Mouse (Mus musculus): ENCODE measurements around the gene Tardbp. TPM values are rescaled to one million over a fixed set of nuclear protein-coding genes. Genes with fewer than 3 reads are reported as not detected.

Gene Tardbp
- polyA plus RNA-seq (2015; fragmentation: Nextera tagmentation; extraction: Ambion mirVana): 166 and 198 TPM in 2 replicates

GRCm38 (mm10) chr4:148626623-148627185 is at the start of gene Tardbp:
TSS of gene Tardbp (minus strand) at chr4:148627019.
- Histone ChIP-seq H3K9me3 (replicated peaks; ENCODE audit: control insufficient read depth, low read length, poor library complexity, severe bottlenecking) (no peaks in the 10 kb centered on the region), H3K9ac (ENCODE audit: low read depth, low read length) (peak within 1 kb of the TSS; percentile 96), H3K4me1 (ENCODE audit: control insufficient read depth, insufficient read depth, low read length) (peaks cover 13% of the 10 kb centered on the region), H3K27ac (ENCODE audit: low read length) (peak within 1 kb of the TSS; percentile 93), H3K4me3 (ENCODE audit: low read depth, low read length) (peak within 1 kb of the TSS; percentile 81), H3K36me3 (ENCODE audit: control insufficient read depth, insufficient read depth, low read length) (peaks cover 22% of the 10 kb centered on the region), H3K27me3 (ENCODE audit: control insufficient read depth, insufficient read depth, low read depth, low read length) (no peaks in the 10 kb centered on the region), H3K4me2 (ENCODE audit: low read length) (peak within 1 kb of the TSS; percentile 98)
- whole genome bisulfite sequencing: under 1% methylated on average over 51 of the region's 51 CpGs
- peak; percentile 97 for ATAC-seq

GRCm38 (mm10) chr4:148676188-148676960 is 49.6 kb upstream of the Tardbp start:
- no peak overlapping the region for H3K4me2 ChIP-seq (ENCODE audit: low read length)

GRCm38 (mm10) chr4:148675043-148675442 is 48.2 kb upstream of the Tardbp start:
- WGBS: 41% methylated on average over 7 of the region's 7 CpGs
- no peak for ATAC-seq

More at GRCm38 (mm10) chr4:148676188-148676960, 49.6 kb upstream of the Tardbp start:
- H3K36me3 ChIP-seq (ENCODE audit: control insufficient read depth, insufficient read depth, low read length): no peaks in the 10 kb centered on the region
- ATAC-seq: no peak
- no peaks in the 10 kb centered on the region for H3K9me3 ChIP-seq (replicated peaks; ENCODE audit: control insufficient read depth, low read length, poor library complexity, severe bottlenecking)
- no peak overlapping the region for H3K4me3 ChIP-seq (ENCODE audit: low read depth, low read length)
- WGBS: 48% methylated on average over 16 of the region's 16 CpGs
- H3K27ac ChIP-seq (ENCODE audit: low read length): no peak overlapping the region
- peaks cover 7% of the 10 kb centered on the region; the same call in 1 of the 2 replicates for H3K4me1 ChIP-seq (ENCODE audit: control insufficient read depth, insufficient read depth, low read length)
- H3K9ac ChIP-seq (ENCODE audit: low read depth, low read length): no peak overlapping the region
- no peaks in the 10 kb centered on the region for H3K27me3 ChIP-seq (ENCODE audit: control insufficient read depth, insufficient read depth, low read depth, low read length)

DNA sequence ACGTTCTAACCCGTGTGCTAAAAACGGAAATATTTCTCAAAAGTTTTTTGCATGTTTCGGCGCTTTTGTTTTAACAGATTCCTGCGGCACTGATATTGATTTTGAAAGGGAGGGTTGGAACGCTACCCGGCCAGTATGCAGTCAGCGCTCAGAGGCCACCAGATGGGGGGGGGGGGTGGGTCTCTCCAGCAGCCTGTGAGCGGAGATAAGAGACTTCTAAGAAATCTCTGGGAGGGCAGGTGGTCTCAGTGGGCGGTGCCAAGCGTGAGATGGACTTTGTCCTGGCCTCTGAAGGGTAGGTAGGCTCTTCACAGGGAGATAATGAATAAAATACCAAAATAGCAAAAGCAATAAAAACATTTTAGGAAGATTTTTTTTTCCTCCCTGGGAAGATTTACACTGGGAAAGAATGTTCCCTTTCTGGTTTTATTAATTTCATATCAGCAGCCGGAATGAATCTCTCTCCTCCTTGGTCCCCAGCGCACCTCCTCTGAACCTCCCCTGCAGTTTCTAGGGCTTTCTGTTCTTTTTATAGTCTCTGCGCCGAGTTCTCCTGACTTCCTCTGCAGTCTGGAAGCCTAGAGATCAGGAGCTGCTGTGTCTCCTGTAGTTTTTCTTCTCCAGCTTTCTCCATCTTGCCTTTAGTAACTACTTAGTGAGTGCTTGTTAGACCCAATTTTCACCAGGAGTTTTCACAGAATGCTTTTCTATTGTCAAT is 44.6 kb upstream of the Tardbp start:
- no peak overlapping the region for H3K4me3 ChIP-seq (ENCODE audit: low read depth, low read length)
- H3K9me3 ChIP-seq (replicated peaks; ENCODE audit: control insufficient read depth, low read length, poor library complexity, severe bottlenecking): no peaks in the 10 kb centered on the region
- no peak overlapping the region for H3K9ac ChIP-seq (ENCODE audit: low read depth, low read length)
- 55% methylated on average over 16 of the region's 16 CpGs for WGBS
- H3K4me2 ChIP-seq (ENCODE audit: low read length): no peak overlapping the region
- peaks cover 2% of the 10 kb centered on the region; the same call in 1 of the 2 replicates for H3K4me1 ChIP-seq (ENCODE audit: control insufficient read depth, insufficient read depth, low read length)
- H3K27ac ChIP-seq (ENCODE audit: low read length): no peak overlapping the region
- no peak for ATAC-seq
- no peaks in the 10 kb centered on the region for H3K27me3 ChIP-seq (ENCODE audit: control insufficient read depth, insufficient read depth, low read depth, low read length)
- H3K36me3 ChIP-seq (ENCODE audit: control insufficient read depth, insufficient read depth, low read length): no peaks in the 10 kb centered on the region

More at GRCm38 (mm10) chr4:148675043-148675442, 48.2 kb upstream of the Tardbp start:
- H3K27me3 ChIP-seq (ENCODE audit: control insufficient read depth, insufficient read depth, low read depth, low read length): no peaks in the 10 kb centered on the region
- H3K9me3 ChIP-seq (replicated peaks; ENCODE audit: control insufficient read depth, low read length, poor library complexity, severe bottlenecking): no peaks in the 10 kb centered on the region
- H3K4me3 ChIP-seq (ENCODE audit: low read depth, low read length): no peak overlapping the region
- H3K4me2 ChIP-seq (ENCODE audit: low read length): no peak overlapping the region
- H3K9ac ChIP-seq (ENCODE audit: low read depth, low read length): no peak overlapping the region
- peaks cover 7% of the 10 kb centered on the region; the same call in 1 of the 2 replicates for H3K4me1 ChIP-seq (ENCODE audit: control insufficient read depth, insufficient read depth, low read length)
- H3K27ac ChIP-seq (ENCODE audit: low read length): no peak overlapping the region
- no peaks in the 10 kb centered on the region for H3K36me3 ChIP-seq (ENCODE audit: control insufficient read depth, insufficient read depth, low read length)

DNA sequence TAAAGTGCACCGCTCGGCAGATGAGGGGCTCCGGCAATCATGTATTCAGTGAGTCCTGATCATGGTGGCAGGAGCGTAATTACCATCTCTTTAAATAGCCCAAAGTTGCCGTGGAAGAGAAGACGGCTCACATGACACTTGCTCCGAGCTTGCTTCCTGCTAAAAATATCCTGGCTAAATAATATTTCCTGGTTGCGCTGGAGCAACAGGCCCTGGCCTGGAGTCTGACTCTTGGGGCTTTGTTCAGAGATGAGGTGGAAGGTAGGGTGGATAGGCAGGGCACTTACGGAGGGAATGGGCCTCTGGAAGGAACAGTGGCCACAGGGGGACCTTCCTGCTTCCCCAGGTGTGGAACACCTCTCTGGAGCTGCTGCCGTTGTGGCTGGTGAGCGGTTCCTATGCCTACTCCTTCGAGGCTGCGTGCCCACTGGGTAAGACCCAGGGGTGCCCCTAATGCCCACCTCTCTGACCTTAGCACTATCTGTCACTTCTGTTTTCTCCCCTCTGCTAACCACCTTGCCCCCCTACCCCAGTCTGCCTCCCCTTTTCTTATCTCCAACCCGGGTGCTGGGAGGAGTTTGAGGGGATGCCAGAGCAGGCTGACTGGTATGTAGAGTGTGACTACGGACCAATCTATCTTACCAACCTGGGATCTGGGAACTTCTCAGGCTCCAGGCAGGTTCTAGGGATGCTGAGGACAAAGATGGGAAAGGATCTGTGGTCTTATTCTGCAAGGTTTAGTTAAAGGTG is 40.4 kb upstream of the Tardbp start:
- no peak for ATAC-seq
- no peaks in the 10 kb centered on the region for H3K9me3 ChIP-seq (replicated peaks; ENCODE audit: control insufficient read depth, low read length, poor library complexity, severe bottlenecking)
- H3K4me1 ChIP-seq (ENCODE audit: control insufficient read depth, insufficient read depth, low read length): no peaks in the 10 kb centered on the region; the same call in 1 of the 2 replicates
- no peaks in the 10 kb centered on the region for H3K27me3 ChIP-seq (ENCODE audit: control insufficient read depth, insufficient read depth, low read depth, low read length)
- H3K4me2 ChIP-seq (ENCODE audit: low read length): no peak overlapping the region
- no peak overlapping the region for H3K4me3 ChIP-seq (ENCODE audit: low read depth, low read length)
- WGBS: 88% methylated on average over 15 of the region's 15 CpGs
- H3K9ac ChIP-seq (ENCODE audit: low read depth, low read length): no peak overlapping the region
- no peaks in the 10 kb centered on the region for H3K36me3 ChIP-seq (ENCODE audit: control insufficient read depth, insufficient read depth, low read length)
- H3K27ac ChIP-seq (ENCODE audit: low read length): no peak overlapping the region

DNA sequence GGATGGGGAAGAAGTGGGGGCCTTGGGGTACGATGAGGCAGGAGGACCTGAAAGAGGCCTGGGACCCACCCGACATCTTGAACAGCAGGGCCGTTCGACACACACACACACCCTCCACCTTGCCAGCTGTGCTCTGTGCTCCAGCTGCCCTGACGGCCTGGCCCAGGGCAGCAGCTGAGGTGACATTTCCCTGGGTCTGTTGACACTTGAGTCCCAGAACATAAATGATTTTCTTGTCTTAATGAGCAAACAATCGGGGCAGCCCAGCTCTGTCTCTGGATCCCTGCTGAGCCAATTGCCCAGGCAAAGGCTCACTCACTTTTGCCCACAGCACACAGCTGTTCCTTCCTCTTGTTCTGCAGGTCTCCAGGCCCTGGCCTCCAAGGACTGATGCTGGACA is 37.2 kb upstream of the Tardbp start:
- WGBS: 58% methylated on average over 6 of the region's 6 CpGs
- no peak overlapping the region for H3K9ac ChIP-seq (ENCODE audit: low read depth, low read length)
- H3K4me2 ChIP-seq (ENCODE audit: low read length): no peak overlapping the region
- no peaks in the 10 kb centered on the region; the same call in 1 of the 2 replicates for H3K4me1 ChIP-seq (ENCODE audit: control insufficient read depth, insufficient read depth, low read length)
- H3K9me3 ChIP-seq (replicated peaks; ENCODE audit: control insufficient read depth, low read length, poor library complexity, severe bottlenecking): no peaks in the 10 kb centered on the region
- H3K27me3 ChIP-seq (ENCODE audit: control insufficient read depth, insufficient read depth, low read depth, low read length): no peaks in the 10 kb centered on the region
- H3K27ac ChIP-seq (ENCODE audit: low read length): no peak overlapping the region
- ATAC-seq: no peak
- no peak overlapping the region for H3K4me3 ChIP-seq (ENCODE audit: low read depth, low read length)
- H3K36me3 ChIP-seq (ENCODE audit: control insufficient read depth, insufficient read depth, low read length): no peaks in the 10 kb centered on the region

- no peak for ATAC-seq
- 69% methylated on average over 7 of the region's 7 CpGs for WGBS
These were observed 36.5 kb upstream of the Tardbp start for GRCm38 (mm10) chr4:148663326-148663725.

DNA sequence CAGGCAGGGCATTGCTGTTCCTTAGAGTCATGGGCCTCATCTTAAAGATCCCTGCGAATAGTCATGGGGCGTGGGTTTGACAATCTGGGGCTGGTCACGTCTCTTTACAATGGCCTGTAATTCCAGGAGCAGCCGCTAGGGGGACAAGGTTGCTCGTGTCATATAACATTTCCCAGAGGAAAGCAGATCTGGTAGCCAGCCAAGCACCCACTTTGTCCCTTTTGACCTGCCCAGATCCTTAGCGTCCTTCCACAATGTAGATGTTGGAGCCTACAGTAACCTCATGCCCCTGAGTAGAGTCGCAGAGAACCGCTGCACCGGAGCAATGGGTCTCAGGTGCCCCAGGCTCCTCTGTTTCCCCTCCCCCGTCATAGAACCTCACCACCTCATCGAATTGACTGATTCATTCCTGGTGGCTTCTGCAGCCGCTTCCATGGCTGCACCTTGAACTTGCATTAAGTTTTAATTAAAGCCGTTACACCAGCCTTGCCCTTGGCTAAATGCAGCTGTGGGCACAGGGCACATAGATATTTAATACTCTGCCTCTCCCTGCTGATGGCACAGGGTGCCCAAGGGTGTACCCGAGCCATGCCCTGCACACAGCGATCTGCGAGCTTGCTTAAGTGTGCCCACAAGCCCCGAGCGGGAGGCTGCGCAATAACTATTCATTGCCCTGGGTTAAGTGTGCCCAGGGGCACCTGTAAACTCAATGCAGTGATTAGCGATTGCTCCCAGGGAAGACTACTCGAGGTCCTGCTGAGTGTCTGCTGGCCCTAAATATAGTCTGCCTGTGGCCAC is 35.5 kb upstream of the Tardbp start:
- Histone ChIP-seq H3K27me3 (ENCODE audit: control insufficient read depth, insufficient read depth, low read depth, low read length) (no peaks in the 10 kb centered on the region), H3K36me3 (ENCODE audit: control insufficient read depth, insufficient read depth, low read length) (no peaks in the 10 kb centered on the region), H3K4me3 (ENCODE audit: low read depth, low read length) (no peak overlapping the region), H3K27ac (ENCODE audit: low read length) (no peak overlapping the region), H3K9ac (ENCODE audit: low read depth, low read length) (no peak overlapping the region), H3K4me1 (ENCODE audit: control insufficient read depth, insufficient read depth, low read length) (no peaks in the 10 kb centered on the region; the same call in 1 of the 2 replicates), H3K9me3 (replicated peaks; ENCODE audit: control insufficient read depth, low read length, poor library complexity, severe bottlenecking) (no peaks in the 10 kb centered on the region), H3K4me2 (ENCODE audit: low read length) (no peak overlapping the region; the same call in 1 of the 2 replicates)
- 32% methylated on average over 21 of the region's 21 CpGs for WGBS
- ATAC-seq: peak; percentile 62; the same call in 1 of the 2 replicates

More at GRCm38 (mm10) chr4:148663326-148663725, 36.5 kb upstream of the Tardbp start:
- no peaks in the 10 kb centered on the region; the same call in 1 of the 2 replicates for H3K4me1 ChIP-seq (ENCODE audit: control insufficient read depth, insufficient read depth, low read length)
- no peak overlapping the region for H3K9ac ChIP-seq (ENCODE audit: low read depth, low read length)
- H3K36me3 ChIP-seq (ENCODE audit: control insufficient read depth, insufficient read depth, low read length): no peaks in the 10 kb centered on the region
- no peak overlapping the region for H3K4me2 ChIP-seq (ENCODE audit: low read length)
- H3K9me3 ChIP-seq (replicated peaks; ENCODE audit: control insufficient read depth, low read length, poor library complexity, severe bottlenecking): no peaks in the 10 kb centered on the region
- no peaks in the 10 kb centered on the region for H3K27me3 ChIP-seq (ENCODE audit: control insufficient read depth, insufficient read depth, low read depth, low read length)
- H3K4me3 ChIP-seq (ENCODE audit: low read depth, low read length): no peak overlapping the region
- no peak overlapping the region for H3K27ac ChIP-seq (ENCODE audit: low read length)
